Mouse (Mus musculus): ENCODE measurements around the gene Hmbs.
"Not testable (repeated sequence)": the region's sequence is repeated elsewhere in the genome, so short reads cannot be mapped to it uniquely, and the experiment has no call there.

Hmbs gene

DNA sequence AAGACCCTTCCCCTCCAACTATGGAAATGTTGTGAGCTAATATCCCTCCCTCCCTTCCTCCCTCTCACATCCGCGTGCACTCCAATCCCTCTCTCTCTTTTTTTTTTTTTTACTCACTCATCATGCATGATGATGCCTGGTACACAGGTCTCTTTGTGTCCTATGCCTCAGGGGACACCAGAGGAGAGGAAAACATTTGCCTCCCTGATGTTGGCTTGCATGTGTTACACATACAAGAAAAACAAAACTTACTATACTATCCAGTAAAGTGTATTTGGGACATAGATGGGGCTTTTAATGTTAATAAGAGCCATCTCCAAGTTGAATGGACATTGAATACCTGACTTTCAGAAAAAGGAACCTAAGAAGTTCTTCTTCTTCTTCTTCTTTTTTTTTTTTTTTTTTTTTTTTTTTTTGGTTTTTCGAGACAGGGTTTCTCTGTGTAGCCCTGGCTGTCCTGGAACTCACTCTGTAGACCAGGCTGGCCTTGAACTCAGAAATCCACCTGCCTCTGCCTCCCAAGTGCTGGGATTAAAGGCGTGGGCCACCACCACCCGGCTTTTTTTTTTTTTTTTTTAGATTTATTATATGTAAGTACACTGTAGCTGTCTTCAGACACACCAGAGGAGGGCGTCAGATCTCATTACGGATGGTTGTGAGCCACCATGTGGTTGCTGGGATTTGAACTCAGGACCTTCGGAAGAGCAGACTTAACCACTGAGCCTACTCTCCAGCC is 18.8 kb downstream of the Hmbs start:
- not testable (repeated sequence) for DNase-seq (ENCODE audit: low spot score in 2 of 2)

DNA sequence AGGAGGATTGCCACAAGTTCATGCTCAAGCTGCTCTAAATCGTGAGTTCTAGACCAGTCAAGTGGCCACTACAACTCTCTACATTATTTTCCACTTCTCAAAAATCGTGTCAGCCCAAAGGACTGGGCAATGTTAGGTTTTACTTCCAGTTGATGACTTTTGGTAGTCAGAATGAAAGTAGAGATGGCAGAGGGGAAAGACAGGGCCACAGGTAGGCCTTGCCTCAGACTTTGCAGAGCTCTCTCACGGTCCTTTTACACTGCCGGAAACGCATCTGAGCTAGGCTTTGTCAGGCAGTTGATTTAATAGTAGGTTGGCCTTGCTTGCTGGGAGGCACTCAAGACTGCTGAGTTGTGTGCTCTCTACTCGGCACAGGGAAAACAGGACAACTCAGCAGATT is 19.9 kb downstream of the Hmbs start:
- no peak for DNase-seq (ENCODE audit: low spot score in 2 of 2)

DNA sequence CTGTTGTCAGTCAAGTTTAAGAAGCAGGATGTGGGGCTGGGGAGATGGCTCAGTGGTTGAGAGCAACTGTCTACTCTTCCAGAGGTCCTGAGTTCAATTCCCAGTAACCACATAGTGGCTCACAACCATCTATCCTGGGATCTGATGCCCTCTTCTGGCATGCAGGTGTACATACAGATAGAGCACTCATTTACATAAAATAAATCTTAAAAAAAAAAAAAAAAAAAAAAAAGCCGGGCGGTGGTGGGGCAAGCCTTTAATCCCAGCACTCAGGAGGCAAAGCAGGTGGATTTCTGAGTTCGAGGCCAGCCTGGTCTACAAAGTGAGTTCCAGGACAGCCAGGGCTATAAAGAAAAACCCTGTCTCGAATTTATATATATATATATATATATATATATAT is 20.4 kb downstream of the Hmbs start:
- not testable (repeated sequence) for DNase-seq (ENCODE audit: low spot score in 2 of 2)

DNA sequence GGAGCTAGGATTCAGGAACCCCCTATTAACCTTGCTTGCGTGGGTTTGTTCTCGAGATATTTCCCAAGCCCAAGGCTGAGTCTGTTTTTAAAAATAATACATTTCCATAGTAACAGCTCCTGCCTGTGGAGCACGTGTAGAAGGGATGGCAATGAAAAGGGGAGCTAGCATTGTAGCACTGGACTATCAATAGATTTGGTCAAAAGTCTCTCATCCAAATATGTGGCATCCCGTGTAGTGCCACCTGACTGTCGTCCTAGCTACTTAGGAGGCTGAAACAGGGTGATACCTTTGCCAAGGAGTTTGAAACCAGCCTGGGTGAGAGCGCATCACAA is 23.3 kb downstream of the Hmbs start:
- DNase-seq (ENCODE audit: low spot score in 2 of 2) = no peak

DNA sequence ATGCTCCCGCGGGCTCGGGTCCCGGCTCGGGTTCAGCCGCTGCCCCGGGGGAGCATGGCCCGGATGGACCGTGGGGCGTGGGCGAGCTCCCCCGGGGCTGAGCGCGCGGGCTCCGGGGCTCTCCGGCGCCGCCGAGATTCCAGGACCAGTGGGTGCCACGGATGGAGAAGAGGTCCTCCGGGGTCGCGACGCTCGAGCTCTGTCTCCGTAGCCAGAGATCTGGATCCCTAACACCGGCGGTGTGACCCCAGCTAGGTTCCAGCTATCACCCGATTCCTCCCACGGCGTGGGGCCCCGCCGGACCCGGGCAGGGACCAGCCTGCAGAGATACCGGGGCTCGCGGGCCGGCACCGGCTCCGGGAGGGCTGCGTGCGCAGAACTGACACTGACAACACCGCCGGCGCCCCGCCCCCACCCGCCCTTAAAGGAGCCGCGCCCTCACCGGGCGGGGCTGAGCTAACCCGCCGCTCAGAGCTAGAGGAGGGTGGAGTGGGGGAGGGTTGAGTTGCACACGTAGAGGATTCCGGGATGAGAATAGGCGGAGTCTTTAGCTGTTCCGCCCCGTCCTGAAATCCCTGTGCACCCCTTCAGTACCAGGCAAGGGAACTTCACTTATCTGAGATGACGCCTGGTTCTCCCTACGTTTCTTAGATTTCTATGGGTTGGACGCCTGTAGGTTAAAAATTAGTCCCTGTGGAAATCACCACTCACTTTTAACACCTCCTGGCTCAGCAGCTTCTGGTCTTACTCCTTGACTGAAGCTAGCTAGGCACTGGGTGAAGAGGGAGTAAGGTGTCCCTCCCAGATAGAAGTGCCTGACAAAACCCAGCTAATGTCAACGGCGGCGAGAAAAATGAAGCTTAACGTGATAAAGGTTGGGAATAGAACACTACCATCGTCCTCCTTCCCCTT is 23.9 kb downstream of the Hmbs start, which contains the start of gene C2cd2l:
C2cd2l (minus strand) TSS at position 399 of the 912 bp plus-strand sequence.
- peak; percentile 87 to 90 for DNase-seq (ENCODE audit: low spot score in 2 of 2)

DNA sequence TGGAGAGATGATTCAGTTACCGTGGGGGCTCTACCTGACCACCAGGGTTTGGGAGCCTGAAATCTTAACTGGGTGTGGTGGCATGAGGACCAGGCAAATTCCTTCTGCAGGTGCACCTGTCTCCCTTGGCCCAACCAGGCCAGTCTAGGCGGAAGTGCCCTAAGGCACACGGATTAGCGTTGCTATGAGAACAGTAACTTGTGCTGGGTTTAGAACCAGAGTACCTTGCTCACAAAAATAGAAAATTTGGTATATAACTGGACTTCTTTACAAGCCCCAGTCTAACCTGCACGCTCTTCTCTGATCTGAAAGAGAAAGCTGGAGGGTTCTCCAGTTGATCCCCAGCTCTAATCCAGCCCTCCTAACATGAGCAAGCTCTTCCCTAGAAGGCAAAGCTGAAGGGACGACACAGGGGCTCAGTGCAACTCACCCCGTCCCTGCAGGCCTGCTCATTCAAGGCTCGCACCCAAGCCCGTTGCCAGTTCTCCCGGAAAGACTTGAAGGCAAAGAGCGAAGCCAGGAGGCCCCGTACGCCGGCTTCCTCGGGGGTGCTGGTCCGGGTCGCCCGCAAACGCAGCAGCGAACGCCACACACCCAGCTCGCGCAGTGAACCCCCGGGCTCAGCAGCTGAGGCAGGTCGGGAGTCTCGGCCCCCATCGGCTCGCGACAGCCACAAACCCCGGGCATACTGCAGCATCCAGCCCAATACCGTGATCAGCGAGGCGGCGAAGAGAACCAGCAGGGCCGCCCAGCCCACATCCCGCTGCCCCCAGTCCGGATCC is 24.7 kb downstream of the Hmbs start:
- peak in 1 of 2 experiments; percentile 39 for DNase-seq (ENCODE audit: low spot score in 2 of 2)

DNA sequence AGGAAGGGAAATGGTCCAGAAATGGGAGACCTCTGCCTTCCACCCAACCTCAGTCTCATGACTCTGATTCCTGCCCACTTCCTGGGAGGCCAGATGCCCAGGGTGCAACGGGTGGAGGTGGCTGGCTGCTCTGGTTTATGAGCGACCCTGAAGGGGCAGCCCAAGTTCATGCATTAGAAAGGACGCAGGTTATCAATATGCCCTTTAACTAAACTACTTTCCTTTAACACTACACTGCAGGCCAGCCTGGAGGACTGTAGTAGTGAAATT is 25.3 kb downstream of the Hmbs start:
- DNase-seq (ENCODE audit: low spot score in 2 of 2) = no peak

DNA sequence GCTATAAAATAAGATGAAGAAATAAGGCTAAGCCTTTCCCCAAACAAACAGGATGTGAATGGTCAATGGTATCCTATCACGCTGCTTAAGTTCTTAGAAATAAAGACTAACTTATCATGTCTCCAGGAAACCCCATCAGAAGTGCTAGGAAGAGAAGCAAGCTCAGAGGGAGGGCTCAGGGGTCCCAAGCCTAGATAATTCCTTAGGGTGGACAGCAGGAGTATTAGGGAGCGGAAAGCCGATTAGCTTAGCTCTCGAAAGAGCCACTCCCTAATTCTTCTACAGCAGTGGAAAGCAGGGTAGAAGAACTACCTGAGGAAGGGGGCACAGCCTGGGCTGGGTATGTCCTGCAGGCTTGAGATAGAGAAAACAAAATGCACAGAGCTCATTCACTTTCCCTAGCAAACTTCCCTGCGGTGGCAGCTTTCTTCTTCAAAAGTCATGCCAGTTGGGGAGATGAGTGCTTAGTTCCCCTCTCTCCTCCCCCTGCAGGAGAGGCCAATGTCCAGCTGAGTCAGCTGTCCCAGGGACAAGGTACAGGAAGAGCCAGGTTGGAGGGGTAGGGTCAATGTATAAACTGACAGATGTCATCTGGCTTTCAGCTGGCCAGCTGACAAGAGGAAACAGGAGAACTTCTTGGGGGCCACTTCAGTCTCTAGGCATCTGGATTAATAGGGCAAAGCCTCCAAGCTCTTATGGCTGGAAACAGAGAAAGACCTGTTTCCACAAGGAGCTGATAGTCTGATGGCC is 25.8 kb downstream of the Hmbs start:
- no peak for DNase-seq (ENCODE audit: low spot score in 2 of 2)

DNA sequence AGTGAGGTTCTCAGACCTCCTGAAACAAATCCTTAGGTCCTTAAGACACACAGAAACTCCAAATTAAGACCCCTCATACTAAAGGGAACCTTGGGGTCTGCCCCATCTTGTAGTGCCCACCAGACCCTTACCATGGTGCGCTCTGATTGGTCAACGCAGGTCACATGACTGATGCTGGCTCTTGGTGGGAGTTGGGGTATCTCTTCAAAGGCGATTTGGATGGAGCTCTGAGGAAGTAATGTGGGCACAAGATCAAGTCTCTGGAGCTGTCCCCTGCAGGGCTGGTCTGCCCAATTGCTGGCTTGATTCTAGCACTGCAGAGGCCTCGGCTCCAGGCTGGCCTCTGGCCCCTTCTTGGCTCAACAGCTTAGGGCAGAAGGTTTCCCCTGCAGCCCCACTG is 26.6 kb downstream of the Hmbs start:
- DNase-seq (ENCODE audit: low spot score in 2 of 2) = no peak

DNA sequence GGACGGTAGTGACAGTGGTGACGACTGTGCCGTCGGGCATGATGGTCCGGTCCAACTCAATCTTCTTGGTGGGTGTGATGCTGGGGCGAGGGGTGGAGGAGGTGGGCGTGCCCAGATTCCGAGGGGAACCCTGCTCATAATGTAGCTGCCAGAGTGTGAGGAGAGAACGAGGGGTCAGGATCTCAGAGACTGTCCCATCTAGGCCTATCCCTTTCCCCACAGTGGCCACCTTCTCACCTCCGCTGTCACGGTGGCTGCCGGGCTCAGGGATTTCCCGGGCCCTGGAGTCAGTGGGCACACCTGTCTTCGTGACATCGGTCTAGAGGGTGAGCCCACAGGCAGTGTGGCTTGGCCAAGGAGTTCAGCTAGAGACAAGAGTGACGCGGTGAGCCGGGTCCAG is 29.1 kb downstream of the Hmbs start:
- no peak for DNase-seq (ENCODE audit: low spot score in 2 of 2)

DNA sequence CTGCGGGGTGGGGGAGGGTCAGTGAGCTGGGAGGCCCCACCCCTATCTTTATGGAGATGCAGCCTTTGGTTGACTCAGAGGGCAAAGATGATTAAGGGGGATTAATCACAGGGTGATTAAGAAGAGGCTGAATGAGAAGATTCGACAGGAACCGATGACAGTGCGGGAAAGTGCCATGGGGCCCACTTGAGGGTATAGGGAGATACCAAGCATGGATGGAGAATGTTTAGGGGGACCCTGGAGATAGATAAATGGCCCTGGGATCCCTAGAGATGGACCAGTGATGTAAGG is 29.8 kb downstream of the Hmbs start:
- no peak for DNase-seq (ENCODE audit: low spot score in 2 of 2)

DNA sequence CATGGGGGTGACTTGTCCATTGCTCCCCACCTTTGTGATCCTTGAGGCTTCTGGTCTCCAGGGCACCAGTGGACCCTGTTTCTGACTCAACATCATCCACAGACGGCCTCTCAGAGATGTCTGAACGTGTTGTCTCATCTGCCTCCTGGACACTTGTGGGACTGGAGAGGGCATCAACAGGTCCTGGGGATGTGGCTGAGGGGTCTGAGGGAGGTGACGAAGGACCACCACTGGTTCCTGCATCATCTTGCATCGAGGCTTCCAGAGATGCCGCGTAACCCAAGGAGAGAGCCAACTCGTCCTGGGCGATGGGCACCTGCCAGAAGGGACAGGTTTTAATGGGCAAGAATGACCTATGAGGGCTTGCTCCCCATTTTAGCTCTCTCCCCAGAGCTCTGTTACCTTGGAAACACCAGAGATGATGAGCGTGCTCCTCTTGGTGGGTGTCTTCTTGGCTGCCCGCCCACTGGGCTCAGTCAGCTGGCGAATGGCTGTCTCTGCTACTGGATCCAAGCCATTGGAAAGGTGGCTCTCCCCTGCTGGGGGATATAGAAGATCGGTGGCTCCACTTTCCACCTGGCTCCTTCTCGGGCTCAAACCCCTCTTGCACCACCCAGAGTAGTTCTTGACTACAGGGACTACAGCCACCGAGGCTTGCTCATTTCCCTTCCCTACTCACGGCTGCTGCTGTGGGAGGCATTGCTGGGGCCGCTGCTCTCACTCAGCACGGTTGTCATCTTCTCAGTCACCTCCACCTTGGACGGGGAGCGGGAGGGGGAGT is 30.4 kb downstream of the Hmbs start:
- DNase-seq (ENCODE audit: low spot score in 2 of 2) = peak; percentile 72 to 73

DNA sequence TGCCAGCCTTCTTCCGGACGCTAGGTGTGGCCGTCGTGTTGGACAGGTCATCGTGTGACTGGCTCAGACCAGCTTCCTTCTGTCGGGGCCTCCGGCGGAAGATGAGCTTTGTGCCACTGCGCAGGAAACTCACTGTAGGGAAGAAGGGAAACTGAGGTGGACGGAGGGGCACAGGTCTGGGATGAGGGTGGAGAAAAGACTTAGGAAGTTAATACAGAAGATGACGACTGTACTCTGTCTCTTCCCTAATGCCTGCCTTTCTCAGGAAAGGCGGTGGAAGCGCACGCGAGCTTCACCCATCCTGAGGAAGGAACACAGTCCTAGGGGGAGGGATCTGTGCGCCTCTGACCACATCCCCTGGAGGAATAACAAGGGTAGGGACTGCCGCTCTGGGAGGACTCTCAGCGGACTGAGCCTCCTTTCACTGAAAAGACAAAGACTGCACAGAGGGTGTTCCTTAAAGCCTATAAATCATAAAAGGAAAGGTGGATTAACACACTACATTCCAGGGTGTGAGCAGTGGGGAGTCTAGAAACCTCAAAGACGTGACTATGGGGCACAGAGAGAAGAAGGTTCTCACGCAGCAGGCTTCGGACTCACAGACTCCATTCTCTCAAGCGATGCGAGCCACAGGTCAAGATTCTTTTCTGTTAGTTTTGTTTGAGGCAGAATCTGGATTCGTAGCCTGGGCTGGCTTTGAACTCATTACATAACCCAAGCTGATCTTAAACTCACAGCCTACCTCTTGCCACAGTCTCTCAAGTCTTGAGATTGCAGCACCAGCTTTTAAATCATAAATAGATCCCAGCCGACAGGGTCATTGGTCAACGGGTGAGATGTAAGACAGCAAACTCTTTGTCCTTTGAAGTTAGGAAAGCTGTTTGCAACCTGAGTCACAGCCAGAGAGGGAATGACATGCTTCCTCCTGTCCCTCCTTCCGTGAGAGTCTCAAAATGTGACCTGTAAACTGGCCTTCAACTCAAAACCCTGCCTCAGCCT is 32.6 kb downstream of the Hmbs start:
- DNase-seq (ENCODE audit: low spot score in 2 of 2) = no peak

DNA sequence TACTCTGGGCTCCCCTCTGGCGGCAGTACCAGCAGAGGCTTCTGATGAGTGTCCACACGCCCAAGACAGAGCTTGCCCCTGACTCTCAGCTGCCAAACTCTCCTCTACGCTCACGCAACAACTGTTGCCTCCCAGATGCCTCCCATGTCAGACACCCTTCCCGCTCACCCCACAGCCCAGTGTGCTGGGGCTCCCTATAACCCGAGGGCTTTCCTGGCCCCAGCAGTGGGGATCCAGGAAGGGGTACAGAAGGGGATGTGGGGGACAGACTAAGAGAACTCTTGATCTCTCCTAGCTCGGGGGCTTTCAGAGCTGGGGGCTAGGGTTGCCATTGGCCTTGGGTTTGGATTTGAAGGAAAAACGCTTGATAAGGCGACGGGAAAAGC is 33.3 kb downstream of the Hmbs start:
- no peak for DNase-seq (ENCODE audit: low spot score in 2 of 2)

DNA sequence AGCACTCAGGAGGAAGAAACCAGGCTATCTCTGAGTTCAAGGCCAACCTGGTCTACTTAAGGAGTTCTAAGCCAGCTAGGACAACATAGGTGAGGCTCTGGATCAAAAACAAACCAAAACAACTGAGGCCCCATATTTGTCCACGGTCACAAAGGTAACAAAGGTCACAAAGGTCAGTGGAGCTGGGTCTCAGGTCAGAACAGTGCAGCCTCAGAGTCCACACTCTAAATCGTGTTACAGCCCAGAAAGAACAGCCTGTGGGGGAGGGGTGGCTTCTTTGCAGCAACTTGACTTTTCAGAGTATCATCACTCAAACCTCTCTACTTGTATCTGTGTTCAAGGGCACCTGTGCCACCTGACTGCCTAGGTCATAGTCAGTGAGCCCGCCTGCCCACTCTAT is 34.3 kb downstream of the Hmbs start:
- no peak for DNase-seq (ENCODE audit: low spot score in 2 of 2)

DNA sequence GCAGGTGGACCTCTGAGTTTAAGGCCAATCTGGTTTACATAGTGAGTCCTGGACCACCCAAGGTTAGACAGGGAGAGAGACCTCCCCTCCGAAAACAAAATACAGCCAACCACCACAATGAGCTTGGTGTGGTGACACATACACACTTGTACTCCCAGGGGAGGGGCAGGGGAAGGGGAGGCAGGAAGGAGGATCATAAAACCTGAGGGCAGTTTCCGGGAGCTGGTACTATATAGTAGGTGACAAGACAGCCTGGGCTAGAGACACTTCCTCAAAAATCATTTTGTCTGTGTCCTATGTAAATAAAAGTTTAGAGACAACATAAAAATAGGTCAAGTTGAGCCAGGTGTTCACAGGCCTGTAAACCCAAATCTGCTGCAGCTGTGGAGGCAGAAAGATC is 36.8 kb downstream of the Hmbs start:
- DNase-seq (ENCODE audit: low spot score in 2 of 2) = no peak

DNA sequence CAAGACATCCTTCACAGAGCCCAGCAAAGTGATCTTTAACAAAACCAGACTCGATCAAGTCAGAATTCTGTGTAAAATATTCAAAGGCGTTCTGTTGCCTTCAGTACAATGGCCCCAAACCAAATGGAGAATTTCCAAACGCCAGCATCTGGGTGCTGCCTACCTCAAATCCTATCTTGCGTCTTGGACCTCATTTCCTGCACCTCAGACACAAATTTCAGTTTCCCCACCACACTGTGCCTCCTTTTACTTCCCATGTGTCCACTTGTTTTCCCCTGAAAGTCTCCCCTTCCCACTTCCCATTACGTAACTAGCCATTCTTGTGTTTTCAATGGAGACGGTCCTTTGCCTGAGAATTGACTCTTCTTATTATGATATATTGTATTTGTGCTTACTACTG is 37.5 kb downstream of the Hmbs start:
- no peak for DNase-seq (ENCODE audit: low spot score in 2 of 2)

DNA sequence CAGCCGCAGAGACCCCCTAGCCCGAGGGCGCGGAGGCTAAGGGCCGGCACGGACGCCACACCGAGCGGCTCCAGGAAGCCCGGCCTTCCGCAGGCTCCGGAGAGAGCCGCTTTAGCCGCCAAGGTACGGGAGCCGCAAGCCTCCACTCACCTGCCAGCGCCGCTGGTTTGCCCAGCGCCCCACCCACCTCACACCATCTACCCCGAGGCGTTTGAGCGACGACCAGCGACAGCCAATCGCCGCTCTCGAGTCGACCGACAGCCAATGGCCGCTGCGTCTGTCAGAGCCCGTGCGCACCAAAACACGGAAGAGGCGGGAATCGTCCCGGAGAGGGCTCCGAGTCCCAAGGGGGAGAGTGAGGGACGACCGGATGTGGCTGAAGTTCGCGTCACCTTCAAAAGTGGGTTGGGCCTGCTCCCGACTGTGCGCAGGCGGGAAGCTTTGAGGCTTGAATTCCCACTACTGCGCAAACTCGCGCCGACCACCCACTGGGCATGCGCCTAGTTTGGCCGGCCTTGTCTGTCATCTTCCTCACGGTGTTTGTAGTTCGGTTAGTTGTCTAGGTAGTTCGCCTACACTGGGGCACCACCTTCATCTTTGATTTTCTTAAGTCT is 38.5 kb downstream of the Hmbs start, which contains the start of gene Hinfp:
Hinfp (minus strand) TSS at position 206 of the 614 bp plus-strand sequence.
- DNase-seq (ENCODE audit: low spot score in 2 of 2) = peak; percentile 96 to 98

DNA sequence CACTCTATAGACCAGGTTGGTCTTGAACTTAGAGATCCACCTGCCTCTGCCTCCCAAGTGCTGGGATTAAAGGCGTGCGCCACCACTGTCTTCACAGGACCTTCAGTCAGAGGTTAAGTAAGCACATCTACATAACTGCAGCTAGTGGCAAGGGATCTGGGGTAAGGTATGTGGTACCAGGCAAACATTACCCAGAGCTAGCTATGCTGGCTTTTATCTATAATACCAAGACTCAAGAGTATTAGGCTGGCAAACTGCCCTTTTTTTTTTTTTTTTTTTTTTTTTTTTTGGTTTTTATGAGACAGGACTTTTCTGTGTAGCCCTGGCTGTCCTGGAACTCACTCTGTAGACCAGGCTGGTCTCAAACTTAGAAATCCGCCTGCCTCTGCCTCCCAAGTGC is 44.0 kb downstream of the Hmbs start:
- DNase-seq (ENCODE audit: low spot score in 2 of 2) = not testable (repeated sequence)

DNA sequence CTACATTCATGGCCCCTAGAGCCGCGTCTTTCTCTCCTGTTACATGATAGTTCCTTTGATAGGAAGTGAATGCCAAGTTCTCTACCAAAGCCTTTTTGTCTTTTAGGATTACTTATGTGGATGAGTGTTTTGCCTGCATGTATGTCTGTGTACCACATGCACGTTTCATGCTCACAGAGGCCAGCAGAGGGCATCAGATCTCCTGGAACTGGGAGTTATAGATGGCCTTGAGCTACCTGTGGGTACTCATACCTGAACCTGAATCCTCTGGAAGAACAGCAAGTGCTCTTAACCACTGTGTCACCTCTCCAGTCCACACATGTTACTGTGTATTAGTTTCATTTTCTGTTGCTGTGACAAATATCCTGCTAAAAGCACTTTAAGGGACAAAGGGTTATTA is 51.5 kb downstream of the Hmbs start:
- DNase-seq (ENCODE audit: low spot score in 2 of 2) = no peak
